Mouse (Mus musculus) G1E (cell line): ENCODE results near the gene Slc38a7.

ENCODE experiments used
- CTCF ChIP-seq: IDR thresholded peaks from 2 replicates; pipeline ENCODE4 v1.5.1; 2012; ENCODE audit warnings: low read depth, low read length, inconsistent platforms, mixed read lengths
- GATA1 ChIP-seq: IDR thresholded peaks from 2 replicates; pipeline ENCODE4 v1.6.1; 2012; ENCODE audit warnings: borderline replicate concordance, low read length, inconsistent platforms, mixed read lengths
- GATA2 ChIP-seq: IDR thresholded peaks from 2 replicates; pipeline ENCODE4 v1.6.1; 2012; ENCODE audit warnings: low read depth, low read length, inconsistent platforms, borderline replicate concordance
- POLR2AphosphoS5 ChIP-seq: IDR thresholded peaks from 2 replicates; pipeline ENCODE4 v1.6.1; 2012; ENCODE audit warnings: low read depth, low read length, inconsistent platforms; ENCODE audit not compliant: insufficient replicate concordance
- TAL1 ChIP-seq: conservative IDR thresholded peaks from 2 replicates; pipeline ENCODE4 v1.6.1; 2012; ENCODE audit warnings: low read depth, low read length, inconsistent platforms, mixed read lengths

- TF ChIP-seq CTCF: no peak
- TF ChIP-seq GATA1: no peak
- no peak for TF ChIP-seq POLR2AphosphoS5
- TF ChIP-seq TAL1: no peak
- TF ChIP-seq GATA2: no peak
These were observed 48.5 kb upstream of the Slc38a7 start for GRCm38 (mm10) chr8:95901864-95902263.
